Mouse (Mus musculus) cerebellum, adult 9-11 months (tissue): ENCODE data around the gene Sfswap.
A peak's percentile ranks its signal among the peaks of the same experiment; 100 is the strongest.

Source experiments
- DNase-seq: peaks from one replicate; pipeline ENCODE4 v3.0.0; 2022

Sfswap gene

GRCm38 (mm10) chr5:129533731-129534130, 32.7 kb downstream of the Sfswap start:
- DNase-seq: no peak

GRCm38 (mm10) chr5:129534500-129534899, 33.5 kb downstream of the Sfswap start:
- peak; percentile 76 for DNase-seq

- DNase-seq: no peak
These were observed 34.0 kb downstream of the Sfswap start for GRCm38 (mm10) chr5:129535021-129535420.

GRCm38 (mm10) chr5:129535431-129535830, 34.4 kb downstream of the Sfswap start:
- no peak for DNase-seq

- DNase-seq: no peak
These were observed 37.8 kb downstream of the Sfswap start for GRCm38 (mm10) chr5:129538826-129539225.

GRCm38 (mm10) chr5:129542236-129542635, 41.2 kb downstream of the Sfswap start:
- no peak for DNase-seq

- no peak for DNase-seq
These were observed 44.8 kb downstream of the Sfswap start for GRCm38 (mm10) chr5:129545787-129546186.

- no peak for DNase-seq
These were observed 48.7 kb downstream of the Sfswap start for GRCm38 (mm10) chr5:129549716-129550115.

GRCm38 (mm10) chr5:129550790-129551189, 49.8 kb downstream of the Sfswap start:
- no peak for DNase-seq

- no peak for DNase-seq
These were observed 51.0 kb downstream of the Sfswap start for GRCm38 (mm10) chr5:129551991-129552390.

- no peak for DNase-seq
These were observed 52.6 kb downstream of the Sfswap start for GRCm38 (mm10) chr5:129553642-129554041.

GRCm38 (mm10) chr5:129558591-129558990, 57.6 kb downstream of the Sfswap start:
- DNase-seq: no peak

GRCm38 (mm10) chr5:129559283-129559682, 58.3 kb downstream of the Sfswap start:
- DNase-seq: no peak

- DNase-seq: peak; percentile 63
These were observed 61.3 kb downstream of the Sfswap start for GRCm38 (mm10) chr5:129562342-129562741.

GRCm38 (mm10) chr5:129568596-129568995, 67.6 kb downstream of the Sfswap start:
- DNase-seq: no peak

GRCm38 (mm10) chr5:129578201-129578600, 77.2 kb downstream of the Sfswap start:
- no peak for DNase-seq

GRCm38 (mm10) chr5:129580046-129580445, 79.0 kb downstream of the Sfswap start:
- DNase-seq: no peak

- no peak for DNase-seq
These were observed 79.6 kb downstream of the Sfswap start for GRCm38 (mm10) chr5:129580572-129580971.

- DNase-seq: no peak
These were observed 80.0 kb downstream of the Sfswap start for GRCm38 (mm10) chr5:129581015-129581414.

- DNase-seq: no peak
These were observed 82.3 kb downstream of the Sfswap start for GRCm38 (mm10) chr5:129583331-129583730.

- peak; percentile 93 for DNase-seq
These were observed 83.0 kb downstream of the Sfswap start, which contains the start of gene Mmp17 for GRCm38 (mm10) chr5:129583761-129584582. Gene Mmp17, plus strand, starts transcription at chr5:129584169.

- DNase-seq: peak; percentile 77
These were observed 83.8 kb downstream of the Sfswap start for GRCm38 (mm10) chr5:129584583-129585541.

- peak; percentile 87 for DNase-seq
These were observed 85.0 kb downstream of the Sfswap start for GRCm38 (mm10) chr5:129586016-129586415.
